Mouse (Mus musculus) left cerebral cortex, adult 9 months (tissue): Measurements from ENCODE around the gene Gtsf1l.

Experiments
- DNase-seq, 2 experiments: peaks; one replicate each; pipeline ENCODE4 v3.0.0; 2022; ENCODE audit warnings: low spot score in 2 of 2

The Gtsf1l gene

GRCm38 (mm10) chr2:163087728-163088127 is at the start of gene Gtsf1l:
TSS of gene Gtsf1l (minus strand) at chr2:163087855.
- no peak for DNase-seq

- no peak for DNase-seq
Measured at GRCm38 (mm10) chr2:163136996-163137395, 49.3 kb upstream of the Gtsf1l start.

- DNase-seq: peak in 1 of 2 experiments; percentile 23
Measured at GRCm38 (mm10) chr2:163135931-163136330, 48.3 kb upstream of the Gtsf1l start.

GRCm38 (mm10) chr2:163132314-163132713 is 44.7 kb upstream of the Gtsf1l start:
- no peak for DNase-seq

- DNase-seq: no peak
Measured at GRCm38 (mm10) chr2:163130837-163131236, 43.2 kb upstream of the Gtsf1l start.

GRCm38 (mm10) chr2:163123496-163123895 is 35.8 kb upstream of the Gtsf1l start:
- no peak for DNase-seq

GRCm38 (mm10) chr2:163122319-163122718 is 34.7 kb upstream of the Gtsf1l start:
- no peak for DNase-seq

GRCm38 (mm10) chr2:163121353-163121660 is 33.7 kb upstream of the Gtsf1l start:
- no peak for DNase-seq

GRCm38 (mm10) chr2:163120626-163121352 is 33.1 kb upstream of the Gtsf1l start:
- DNase-seq: no peak

- peak; percentile 19 to 40 for DNase-seq
Measured at GRCm38 (mm10) chr2:163111413-163112201, 24.0 kb upstream of the Gtsf1l start.

- DNase-seq: no peak
Measured at GRCm38 (mm10) chr2:163110706-163111105, 23.1 kb upstream of the Gtsf1l start.

GRCm38 (mm10) chr2:163108385-163108784 is 20.7 kb upstream of the Gtsf1l start:
- no peak for DNase-seq

- no peak for DNase-seq
Measured at GRCm38 (mm10) chr2:163104086-163104770, 16.6 kb upstream of the Gtsf1l start.

GRCm38 (mm10) chr2:163102900-163103653 is 15.4 kb upstream of the Gtsf1l start:
- DNase-seq: no peak

- no peak for DNase-seq
Measured at GRCm38 (mm10) chr2:163102216-163102615, 14.6 kb upstream of the Gtsf1l start.

GRCm38 (mm10) chr2:163101646-163102203 is 14.1 kb upstream of the Gtsf1l start:
- DNase-seq: peak; percentile 9 to 59

GRCm38 (mm10) chr2:163100551-163100950 is 12.9 kb upstream of the Gtsf1l start:
- no peak for DNase-seq

- no peak for DNase-seq
Measured at GRCm38 (mm10) chr2:163099919-163100318, 12.3 kb upstream of the Gtsf1l start.

- DNase-seq: no peak
Measured at GRCm38 (mm10) chr2:163095784-163096183, 8.1 kb upstream of the Gtsf1l start.

GRCm38 (mm10) chr2:163094909-163095308 is 7.3 kb upstream of the Gtsf1l start:
- DNase-seq: no peak

- DNase-seq: no peak
Measured at GRCm38 (mm10) chr2:163089475-163090123, 1.9 kb upstream of the Gtsf1l start.
